Mouse (Mus musculus): ENCODE data around the gene Stam2.

The Stam2 gene

GRCm38 (mm10) chr2:52720231-52721025 lies 21.7 kb downstream of the Stam2 start:
- no peak for DNase-seq

GRCm38 (mm10) chr2:52717076-52717475 lies 25.0 kb downstream of the Stam2 start:
- DNase-seq, result no peak

GRCm38 (mm10) chr2:52715538-52715937 lies 26.5 kb downstream of the Stam2 start:
- DNase-seq, result no peak

GRCm38 (mm10) chr2:52714111-52714510 lies 28.0 kb downstream of the Stam2 start:
- no peak for DNase-seq

- DNase-seq, result no peak
Observed at GRCm38 (mm10) chr2:52710804-52711203, 31.3 kb downstream of the Stam2 start.

- DNase-seq, result no peak
Observed at GRCm38 (mm10) chr2:52709417-52709816, 32.7 kb downstream of the Stam2 start.

- DNase-seq, result no peak
Observed at GRCm38 (mm10) chr2:52701368-52702036, 40.6 kb downstream of the Stam2 start.

- DNase-seq, result no peak
Observed at GRCm38 (mm10) chr2:52700352-52700751, 41.7 kb downstream of the Stam2 start.

GRCm38 (mm10) chr2:52694604-52695003 lies 47.5 kb downstream of the Stam2 start:
- no peak for DNase-seq

- DNase-seq, result no peak
Observed at GRCm38 (mm10) chr2:52691745-52692144, 50.3 kb downstream of the Stam2 start.

GRCm38 (mm10) chr2:52686601-52687000 lies 55.5 kb downstream of the Stam2 start:
- DNase-seq, result no peak

- no peak for DNase-seq
Observed at GRCm38 (mm10) chr2:52677589-52677988, 64.5 kb downstream of the Stam2 start.

- peak; percentile 34 to 49 for DNase-seq
Observed at GRCm38 (mm10) chr2:52676913-52677303, 65.2 kb downstream of the Stam2 start.

- DNase-seq, result peak; percentile 76 to 85
Observed at GRCm38 (mm10) chr2:52676023-52676912, 65.8 kb downstream of the Stam2 start, which contains the start of gene Cacnb4. Gene Cacnb4 (minus strand): TSS chr2:52676831.

- DNase-seq, result peak; percentile 47 to 66
Observed at GRCm38 (mm10) chr2:52675278-52675987, 66.6 kb downstream of the Stam2 start.

- peak; percentile 53 to 60 for DNase-seq
Observed at GRCm38 (mm10) chr2:52674886-52675277, 67.2 kb downstream of the Stam2 start.

GRCm38 (mm10) chr2:52673172-52673571 lies 68.9 kb downstream of the Stam2 start:
- DNase-seq, result no peak

GRCm38 (mm10) chr2:52670733-52671132 lies 71.3 kb downstream of the Stam2 start:
- DNase-seq, result peak; percentile 54 to 66

GRCm38 (mm10) chr2:52668480-52668879 lies 73.6 kb downstream of the Stam2 start:
- no peak for DNase-seq

GRCm38 (mm10) chr2:52656722-52657121 lies 85.4 kb downstream of the Stam2 start:
- DNase-seq, result no peak

- DNase-seq, result no peak
Observed at GRCm38 (mm10) chr2:52654541-52654940, 87.5 kb downstream of the Stam2 start.

GRCm38 (mm10) chr2:52651547-52651946 lies 90.5 kb downstream of the Stam2 start:
- DNase-seq, result no peak
